Mouse (Mus musculus): ENCODE measurements at regions not wholly inside any gene's neighbourhood (a gene's known extent, or its start where the extent isn't known, plus 50 kb on each side); places are given as distances from the start of the nearest gene placed in this dataset.

- no peak for DNase-seq
Observed at GRCm38 (mm10) chr3:21403551-21403950, 672.9 kb upstream of the Tbl1xr1 start.

- DNase-seq: no peak
Observed at GRCm38 (mm10) chr3:21404058-21404457, 672.4 kb upstream of the Tbl1xr1 start.

GRCm38 (mm10) chr3:21407077-21407476 is 669.4 kb upstream of the Tbl1xr1 start:
- DNase-seq: no peak

DNA sequence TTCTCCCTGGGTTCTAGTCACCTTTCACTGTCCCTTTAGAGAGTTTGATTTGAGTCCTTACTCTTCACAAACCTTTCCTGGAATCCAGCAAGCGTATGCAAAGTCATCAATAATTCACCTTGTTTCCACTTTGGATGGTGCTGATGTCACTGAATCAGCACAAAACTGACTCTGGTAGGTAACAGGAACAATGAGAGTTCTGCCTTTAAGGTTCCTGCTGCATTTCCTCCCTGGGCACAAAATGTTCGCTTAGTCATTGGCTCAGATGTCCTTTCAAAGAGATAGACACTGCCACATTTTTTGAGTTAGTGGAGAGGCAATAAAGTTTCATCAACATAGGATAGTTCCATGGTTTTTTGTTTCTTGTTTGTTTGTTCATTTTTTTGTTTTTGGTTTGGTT is 664.4 kb upstream of the Tbl1xr1 start:
- no peak for DNase-seq

- no peak for DNase-seq
Observed at GRCm38 (mm10) chr3:21423139-21423538, 653.3 kb upstream of the Tbl1xr1 start.

DNA sequence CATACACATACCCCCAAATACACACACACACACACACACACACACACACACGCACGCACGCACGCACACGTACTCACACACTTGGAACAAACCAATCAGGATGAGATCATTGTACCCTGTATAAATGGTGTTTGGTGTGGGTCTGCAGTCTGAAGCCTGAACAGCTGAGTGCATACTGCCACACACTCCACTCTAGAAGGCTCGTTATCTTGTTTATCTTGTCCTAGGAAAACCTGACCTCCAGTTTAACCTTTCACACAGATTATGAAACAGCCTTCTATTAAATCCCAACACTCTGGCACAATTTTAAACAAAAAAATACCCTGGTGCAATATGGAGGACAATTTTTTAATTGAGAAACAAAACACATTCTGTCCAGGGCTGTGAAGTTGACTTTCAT is 649.9 kb upstream of the Tbl1xr1 start:
- DNase-seq: peak; percentile 7

GRCm38 (mm10) chr3:21427408-21428031 is 648.9 kb upstream of the Tbl1xr1 start:
- DNase-seq: peak; percentile 14

- DNase-seq: peak; percentile 45
Observed at GRCm38 (mm10) chr3:21428120-21428519, 648.3 kb upstream of the Tbl1xr1 start.

GRCm38 (mm10) chr3:21464245-21464644 is 612.2 kb upstream of the Tbl1xr1 start:
- no peak for DNase-seq

- no peak for DNase-seq
Observed at GRCm38 (mm10) chr3:21466113-21466645, 610.3 kb upstream of the Tbl1xr1 start.

DNA sequence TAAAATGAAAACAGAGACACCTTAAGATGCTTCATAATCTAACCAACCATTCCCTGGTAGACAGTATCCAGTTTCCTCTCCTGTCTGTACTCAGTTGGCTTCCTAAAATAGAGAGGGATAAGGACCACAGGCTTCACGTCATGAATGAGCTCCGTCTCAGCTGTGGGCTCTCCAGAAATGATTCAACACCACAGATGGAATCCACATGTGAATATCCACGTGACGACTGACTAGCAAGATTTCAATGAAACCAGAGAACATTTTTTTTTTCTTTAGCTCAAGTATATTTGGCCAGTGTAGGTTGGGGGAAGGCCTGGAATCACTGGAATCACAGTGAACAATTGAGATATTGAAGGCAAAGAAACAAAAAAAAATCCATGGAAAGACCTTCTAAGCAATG is 599.1 kb upstream of the Tbl1xr1 start:
- DNase-seq: no peak

DNA sequence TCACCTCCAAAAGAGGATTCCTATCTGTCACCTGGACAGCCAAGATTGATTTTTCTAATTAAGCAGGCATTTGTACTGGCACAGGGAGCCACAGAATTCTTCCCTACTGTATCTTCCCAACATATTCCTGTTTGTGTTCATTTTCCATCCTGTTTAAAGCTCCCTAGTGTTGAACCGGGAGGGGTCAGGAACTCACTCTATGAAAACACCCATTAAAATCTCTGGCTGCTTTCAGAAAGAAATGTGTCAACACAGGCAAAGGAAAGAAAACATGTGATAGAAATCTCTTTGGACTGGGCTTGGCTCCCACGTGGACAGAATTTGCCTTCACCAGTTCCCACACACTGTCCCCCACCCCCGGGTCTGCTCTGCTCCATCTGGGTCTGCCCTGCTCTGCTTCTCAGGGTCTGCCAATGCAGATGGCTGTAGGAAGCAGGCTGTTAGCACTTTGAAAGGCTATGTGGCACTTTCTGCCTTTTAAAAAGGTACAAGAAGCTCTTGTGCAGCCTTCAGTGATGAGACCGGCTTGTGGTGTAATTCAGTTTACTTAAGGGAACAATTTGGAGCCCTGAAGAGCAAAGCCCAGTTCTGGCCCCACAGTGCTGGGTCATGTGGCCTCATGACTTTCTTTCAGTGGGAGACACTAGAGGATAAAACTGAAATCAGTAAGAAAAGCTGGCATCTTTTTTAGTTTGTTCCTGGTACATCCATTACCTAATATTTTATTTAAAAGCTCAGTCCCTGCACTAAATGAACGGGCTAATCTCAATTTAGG is 597.2 kb upstream of the Tbl1xr1 start:
- peak; percentile 53 for DNase-seq

DNA sequence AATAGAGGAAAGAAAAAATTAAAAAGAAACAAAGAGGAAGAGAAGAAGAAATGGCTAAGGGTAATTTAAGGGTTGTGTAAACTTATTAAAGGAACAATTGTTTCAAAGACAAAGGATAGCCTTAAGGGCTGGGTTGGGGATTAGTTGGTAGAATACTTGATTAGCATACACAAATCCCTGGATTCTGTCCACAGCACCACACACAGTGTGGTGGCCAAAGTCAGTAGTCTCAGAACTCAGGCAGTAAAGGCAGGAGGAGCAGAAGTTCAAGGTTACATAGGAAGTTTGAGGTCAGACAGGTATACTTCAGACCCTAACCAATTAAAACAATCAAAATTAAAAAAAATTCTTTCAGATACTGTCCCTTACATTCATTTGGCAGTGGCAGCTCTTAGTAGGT is 596.6 kb upstream of the Tbl1xr1 start:
- DNase-seq: no peak

DNA sequence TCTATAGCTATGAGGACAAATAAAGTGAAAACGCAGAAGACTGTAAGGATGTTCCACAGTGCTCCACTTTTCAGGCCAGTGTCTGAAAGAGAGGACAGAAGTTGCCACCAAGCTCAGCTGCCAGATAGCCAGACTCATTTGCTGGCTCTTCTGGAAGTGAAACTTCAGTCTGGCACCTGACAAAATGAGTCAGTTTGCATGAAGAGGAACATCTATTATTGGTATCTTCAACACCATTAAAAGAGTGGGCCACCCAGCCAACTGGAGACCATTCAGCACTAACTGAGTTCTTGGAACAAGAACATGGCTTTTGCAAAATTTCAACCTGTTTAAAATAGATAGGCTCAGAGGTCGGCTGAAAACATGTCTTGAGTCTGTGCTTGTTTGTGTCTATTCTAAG is 592.4 kb upstream of the Tbl1xr1 start:
- no peak for DNase-seq

GRCm38 (mm10) chr3:21485454-21485853 is 591.0 kb upstream of the Tbl1xr1 start:
- DNase-seq: no peak

GRCm38 (mm10) chr3:21489547-21489946 is 586.9 kb upstream of the Tbl1xr1 start:
- DNase-seq: no peak

DNA sequence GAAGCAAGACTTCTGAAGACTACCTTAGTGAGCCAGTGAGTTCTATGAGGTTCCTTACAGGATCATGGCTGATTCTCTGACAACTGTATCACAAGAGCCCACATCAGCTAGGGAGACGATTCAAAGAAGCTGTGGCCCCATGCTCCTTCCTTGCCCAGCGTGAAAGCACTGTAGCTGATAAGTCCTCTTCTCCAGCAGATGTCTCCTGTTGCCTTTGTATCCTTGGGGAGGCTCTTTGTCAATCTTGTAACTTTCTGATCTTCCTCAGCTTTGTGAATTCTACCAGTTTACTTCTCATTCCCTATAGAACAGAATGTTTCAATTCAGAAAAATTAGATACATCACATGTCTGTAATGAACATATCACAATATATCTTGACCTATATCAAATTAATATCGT is 584.0 kb upstream of the Tbl1xr1 start:
- DNase-seq: no peak

GRCm38 (mm10) chr3:21493384-21493783 is 583.1 kb upstream of the Tbl1xr1 start:
- no peak for DNase-seq

- no peak for DNase-seq
Observed at GRCm38 (mm10) chr3:21494904-21495303, 581.5 kb upstream of the Tbl1xr1 start.

GRCm38 (mm10) chr3:21495651-21496050 is 580.8 kb upstream of the Tbl1xr1 start:
- no peak for DNase-seq

DNA sequence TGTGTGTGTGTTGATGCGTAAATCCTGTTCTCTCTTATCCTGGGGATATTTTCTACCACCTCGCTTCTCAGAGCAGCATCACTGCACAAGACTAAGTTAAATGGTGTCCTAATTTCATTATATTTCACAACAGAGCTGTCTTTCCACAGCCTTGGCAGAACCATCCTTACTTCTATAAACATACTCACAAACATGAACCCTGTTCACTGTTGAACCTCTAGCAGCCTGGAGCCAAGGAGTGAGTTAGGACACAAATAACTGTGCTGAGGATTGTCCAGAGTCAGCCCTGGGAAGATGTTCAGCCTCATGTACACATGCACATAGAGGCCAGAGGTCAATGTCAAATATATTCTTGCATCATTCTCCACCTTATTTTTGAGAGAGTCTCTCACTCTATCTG is 580.3 kb upstream of the Tbl1xr1 start:
- no peak for DNase-seq

DNA sequence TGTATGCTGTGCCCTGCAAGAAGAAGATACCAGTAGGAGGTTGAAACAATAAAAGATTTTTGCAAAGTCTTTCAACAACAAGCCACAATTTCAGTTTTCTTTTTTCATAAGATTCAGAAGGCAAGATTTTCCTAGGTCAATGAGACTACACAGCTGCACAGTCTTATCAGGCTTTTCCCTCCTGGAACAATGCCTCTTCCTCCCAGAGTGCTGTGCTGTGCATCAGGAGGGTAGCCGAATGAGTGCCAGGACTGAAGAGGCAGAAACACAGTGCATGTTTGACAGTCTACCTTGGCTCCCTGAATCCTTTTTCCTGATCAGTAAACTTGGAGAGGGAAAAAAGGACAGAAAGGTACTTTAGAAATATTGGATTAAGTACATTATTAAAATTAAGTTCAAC is 579.4 kb upstream of the Tbl1xr1 start:
- no peak for DNase-seq

- DNase-seq: no peak
Observed at GRCm38 (mm10) chr3:21507655-21508054, 568.8 kb upstream of the Tbl1xr1 start.

DNA sequence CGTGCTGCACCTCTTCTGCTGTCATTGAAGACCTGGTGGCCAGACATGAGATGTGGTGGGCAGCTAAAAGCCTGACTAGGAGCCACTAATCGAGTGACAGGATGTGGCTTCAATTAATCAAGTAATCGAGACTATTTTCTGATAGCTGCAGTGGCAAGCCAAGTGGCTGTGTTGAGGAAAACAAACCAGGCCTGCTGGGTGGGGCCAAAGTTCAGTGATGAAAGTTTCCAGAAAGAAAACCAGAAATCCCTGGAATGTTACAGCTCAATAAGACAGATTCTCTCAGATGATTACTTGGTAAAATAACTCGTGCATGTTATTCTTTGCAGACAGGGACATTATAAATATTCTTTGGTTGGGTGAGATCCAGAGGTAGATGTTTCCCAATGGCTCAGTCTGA is 564.4 kb upstream of the Tbl1xr1 start:
- DNase-seq: no peak
